Mouse (Mus musculus) bone marrow, adult 2 months (tissue): ENCODE data around the gene Plcg2. TPM values are rescaled to one million over a fixed set of nuclear protein-coding genes. Genes with fewer than 3 reads are reported as not detected.

Experiments
- H3K27ac ChIP-seq: fragments of 200-500 bp; 2 replicates; pipeline ENCODE4 v1.5.1; 2012; ENCODE audit warnings: low read depth, mild to moderate bottlenecking, control low read depth, inconsistent platforms, low read length; ENCODE audit not compliant: control insufficient read depth, poor library complexity, insufficient read depth
- H3K4me1 ChIP-seq: fragments of 200-500 bp; 2 replicates; pipeline ENCODE4 v1.6.1; 2011; ENCODE audit warnings: low read length; ENCODE audit not compliant: control insufficient read depth, insufficient read depth
- H3K4me3 ChIP-seq: fragments of 200-500 bp; replicated peaks from 2 replicates; pipeline ENCODE3; 2011; ENCODE audit warnings: mild to moderate bottlenecking, low read depth, low read length, control low read depth; ENCODE audit not compliant: control insufficient read depth
- CTCF ChIP-seq: fragments of 200-500 bp; IDR thresholded peaks from 2 replicates; pipeline ENCODE4 v1.5.1; 2011; ENCODE audit warnings: low read length, control low read depth; ENCODE audit not compliant: control insufficient read depth, insufficient read depth
- POLR2A ChIP-seq: fragments of 200-500 bp; IDR thresholded peaks from 2 replicates; pipeline ENCODE4 v1.6.1; 2011; ENCODE audit warnings: low read depth, mild to moderate bottlenecking, control low read depth, low read length, borderline replicate concordance; ENCODE audit not compliant: control insufficient read depth
- WGBS: fragments of 180-500 bp; shearing (Covaris S2); methylation state at CpG from one replicate; pipeline ENCODE4 v1.1.7; 2018; 5-methylcytosine and 5-hydroxymethylcytosine counted together
- polyA plus RNA-seq: library from polyadenylated mRNA; stranded (reverse); fragments of >200 nt; gene quantifications from 2 replicates; pipeline ENCODE4 v1.2.4, GENCODE M21; 2011; ENCODE audit warnings: low replicate concordance; ENCODE audit not compliant: missing spikeins, insufficient read depth, insufficient read length

The Plcg2 gene
- polyA plus RNA-seq, 1 experiment: 36.8 TPM

DNA sequence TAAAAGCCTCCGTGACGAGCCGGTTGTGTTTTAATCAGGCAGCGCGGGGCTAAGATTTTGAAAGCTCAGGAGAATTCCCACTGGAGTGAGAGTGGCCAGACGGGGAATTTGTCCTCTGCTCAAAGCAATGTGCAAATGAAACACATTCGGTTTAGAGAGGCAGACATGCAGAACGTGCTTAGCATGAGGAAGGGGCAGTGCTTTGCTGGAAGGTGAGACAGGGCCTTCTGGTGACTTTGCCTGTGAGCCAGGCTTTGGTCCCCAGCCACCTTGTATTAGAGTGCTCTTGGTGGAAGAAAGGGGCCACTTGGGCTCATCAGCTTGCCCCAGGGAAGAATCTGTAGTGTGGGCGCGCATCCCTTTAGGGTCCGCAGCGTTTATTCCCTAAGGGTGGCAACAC lies 106.0 kb downstream of the Plcg2 start:
- WGBS: 93% methylated on average over 12 of the region's 12 CpGs
- TF ChIP-seq POLR2A (no peak), CTCF (no peak)
- Histone ChIP-seq H3K4me3 (no peak overlapping the region), H3K27ac (no peak overlapping the region), H3K4me1 (no peaks in the 10 kb centered on the region)

DNA sequence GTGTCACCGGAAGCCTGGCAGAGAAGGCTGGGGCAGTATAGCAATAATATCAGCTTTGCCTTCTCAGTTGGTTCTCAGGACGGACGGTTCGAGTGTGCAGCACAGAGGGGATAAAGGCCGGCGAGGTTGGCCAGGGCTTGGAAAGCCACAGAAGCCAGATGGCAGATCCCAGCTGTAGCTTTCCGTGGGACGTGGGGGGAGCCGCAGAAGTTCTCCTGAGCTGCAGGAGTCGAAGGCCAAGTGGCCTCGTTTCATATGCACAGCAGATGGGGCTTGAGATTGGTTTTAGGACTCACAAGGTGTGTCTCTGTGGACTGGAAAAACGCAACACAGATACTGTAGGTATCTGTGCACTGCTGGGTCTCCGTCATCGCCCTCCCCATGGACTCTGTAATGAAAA lies 106.6 kb downstream of the Plcg2 start:
- H3K4me3 ChIP-seq: no peak overlapping the region
- H3K4me1 ChIP-seq: no peaks in the 10 kb centered on the region
- H3K27ac ChIP-seq: no peak overlapping the region
- TF ChIP-seq CTCF (no peak), POLR2A (no peak)
- 91% methylated on average over 14 of the region's 14 CpGs for WGBS

DNA sequence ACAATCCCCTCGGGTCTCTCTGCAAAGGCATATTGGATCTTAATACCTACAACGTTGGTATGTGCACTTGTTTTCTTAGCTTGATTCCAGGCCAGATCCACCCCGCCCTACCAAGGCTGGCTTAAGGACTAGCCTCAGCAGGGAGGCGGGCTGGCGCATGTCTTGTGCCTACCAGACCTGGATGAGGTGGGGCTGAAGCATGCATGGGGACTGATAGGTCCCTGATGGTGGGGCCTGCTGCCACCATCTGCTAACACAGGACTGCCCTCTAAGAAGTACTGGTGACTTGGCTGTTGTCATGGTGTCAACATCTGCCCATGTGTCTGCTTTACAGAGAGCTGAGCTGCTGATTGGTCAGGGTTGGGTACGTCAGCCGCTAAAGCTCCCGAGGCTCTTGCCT lies 107.1 kb downstream of the Plcg2 start:
- no peak overlapping the region for H3K4me3 ChIP-seq
- WGBS: 89% methylated on average over 8 of the region's 8 CpGs
- H3K4me1 ChIP-seq: no peaks in the 10 kb centered on the region
- TF ChIP-seq POLR2A (no peak), CTCF (no peak)
- H3K27ac ChIP-seq: no peak overlapping the region

DNA sequence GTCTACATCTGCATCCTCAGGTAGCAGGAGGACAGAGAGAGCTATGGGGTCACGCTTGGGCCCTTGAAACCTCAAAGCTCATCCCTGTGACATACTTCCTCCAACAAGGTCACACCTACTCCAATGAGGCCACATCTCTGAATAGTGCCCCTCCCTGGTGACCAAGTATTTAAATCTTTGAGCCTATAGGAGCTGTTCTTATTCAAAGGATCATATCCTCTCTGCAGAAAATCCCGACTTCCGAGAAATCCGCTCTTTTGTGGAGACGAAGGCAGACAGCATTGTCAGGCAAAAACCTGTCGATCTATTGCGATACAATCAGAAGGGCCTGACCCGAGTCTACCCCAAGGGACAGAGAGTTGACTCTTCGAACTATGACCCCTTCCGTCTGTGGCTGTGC lies 112.4 kb downstream of the Plcg2 start:
- Histone ChIP-seq H3K27ac (no peak overlapping the region), H3K4me1 (no peaks in the 10 kb centered on the region), H3K4me3 (no peak overlapping the region)
- 87% methylated on average over 10 of the region's 10 CpGs for WGBS
- TF ChIP-seq POLR2A: no peak
- TF ChIP-seq CTCF: no peak

DNA sequence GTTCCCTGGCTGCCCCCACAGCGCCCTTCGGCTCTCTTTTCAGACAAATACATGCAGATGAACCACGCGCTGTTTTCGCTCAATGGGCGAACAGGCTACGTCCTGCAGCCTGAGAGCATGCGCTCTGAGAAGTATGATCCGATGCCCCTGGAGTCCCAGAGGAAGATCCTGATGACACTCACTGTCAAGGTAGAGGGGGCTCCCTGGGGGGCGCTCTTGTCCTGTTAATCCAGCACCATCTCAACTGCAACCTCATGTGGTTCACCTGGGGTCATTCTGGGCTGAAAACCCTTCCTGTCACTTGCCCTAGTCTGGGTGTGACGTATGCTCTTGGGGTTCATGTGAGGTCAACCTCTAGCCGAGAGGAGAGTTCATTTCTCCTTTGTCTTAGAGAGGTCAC lies 114.8 kb downstream of the Plcg2 start:
- Histone ChIP-seq H3K4me1 (no peaks in the 10 kb centered on the region), H3K4me3 (no peak overlapping the region), H3K27ac (no peak overlapping the region)
- 88% methylated on average over 12 of the region's 12 CpGs for WGBS
- TF ChIP-seq CTCF: no peak
- no peak for TF ChIP-seq POLR2A

DNA sequence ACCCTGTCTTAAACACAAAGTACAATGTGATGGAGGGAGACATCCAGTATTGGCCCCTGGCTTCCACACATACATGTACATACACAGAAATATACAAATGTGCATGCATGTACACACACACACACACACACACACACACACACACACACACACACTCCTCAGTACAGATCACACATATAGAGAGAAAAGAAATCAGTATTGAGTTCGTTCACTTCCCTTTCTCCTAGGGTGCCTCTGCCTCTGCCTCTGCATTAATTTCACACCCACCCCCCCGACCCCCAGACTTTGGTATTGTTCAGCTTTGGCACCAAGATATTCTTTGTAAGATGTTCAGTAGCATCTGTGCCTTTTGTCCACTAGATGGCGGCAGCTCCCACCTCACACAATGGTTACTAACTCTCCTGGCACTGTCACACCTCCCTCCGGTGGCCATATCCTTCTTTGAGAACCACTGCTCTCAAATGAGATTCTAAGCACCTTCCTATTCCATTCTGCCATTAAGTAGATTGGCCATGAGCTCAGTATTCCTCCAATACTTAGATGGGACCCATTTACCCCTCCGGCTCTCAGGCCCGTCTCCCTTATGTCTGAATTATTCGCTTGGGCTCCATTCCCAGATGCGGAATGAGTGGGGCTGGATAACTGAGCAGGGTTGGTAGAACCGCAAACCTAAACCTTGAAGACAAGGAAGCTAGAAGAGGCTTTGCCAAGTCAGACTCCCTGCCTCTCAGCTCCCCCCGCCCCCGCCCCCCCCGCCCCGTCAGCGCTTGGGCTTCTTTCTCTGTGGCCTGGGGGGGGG lies 128.1 kb downstream of the Plcg2 start:
- Histone ChIP-seq H3K4me3 (no peak overlapping the region), H3K4me1 (no peaks in the 10 kb centered on the region), H3K27ac (no peak overlapping the region)
- WGBS: 73% methylated on average over 14 of the region's 14 CpGs
- TF ChIP-seq CTCF: peak; percentile 73
- TF ChIP-seq POLR2A: no peak

DNA sequence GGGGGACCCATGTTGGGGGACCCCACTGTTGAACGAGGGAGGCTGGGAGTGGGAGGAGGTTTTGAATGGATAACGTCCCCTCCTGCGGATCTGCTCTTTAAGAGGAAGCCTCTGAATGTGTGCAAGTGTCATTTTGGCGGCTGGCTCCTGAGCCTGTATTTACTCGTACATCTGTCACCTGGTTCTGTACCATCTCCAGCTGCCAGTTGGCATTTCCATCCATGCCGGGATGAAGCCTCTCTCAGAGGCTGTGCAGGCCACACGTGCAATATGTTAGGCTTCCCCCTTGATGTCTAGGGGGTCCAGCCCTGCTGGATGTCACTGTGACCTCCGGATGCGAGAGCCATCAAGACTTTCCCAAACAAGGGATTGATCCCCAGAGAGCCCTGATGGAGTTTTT lies 129.0 kb downstream of the Plcg2 start:
- WGBS: 89% methylated on average over 9 of the region's 9 CpGs
- TF ChIP-seq CTCF (no peak), POLR2A (no peak)
- no peak overlapping the region for H3K27ac ChIP-seq
- H3K4me3 ChIP-seq: no peak overlapping the region
- H3K4me1 ChIP-seq: no peaks in the 10 kb centered on the region

DNA sequence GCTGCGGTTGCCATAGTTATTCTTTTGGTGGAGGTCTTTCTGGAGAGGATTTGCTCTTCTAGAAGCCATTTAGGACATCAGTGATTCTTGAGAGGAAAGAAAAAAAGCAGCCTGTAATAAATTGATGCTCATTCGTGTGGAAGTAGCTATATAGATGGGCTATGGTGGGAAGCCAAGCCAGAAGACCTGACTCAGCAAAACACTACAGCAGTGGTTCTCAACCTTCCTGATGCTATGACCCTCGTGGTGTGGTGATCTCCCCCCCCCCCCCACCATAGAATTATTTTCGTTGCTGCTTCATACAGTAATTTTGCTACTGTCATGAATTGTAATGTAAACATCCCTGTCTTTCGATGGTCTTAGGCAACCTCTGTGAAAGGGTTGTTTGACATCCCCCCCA lies 134.4 kb downstream of the Plcg2 start:
- no peak overlapping the region for H3K4me3 ChIP-seq
- H3K4me1 ChIP-seq: no peaks in the 10 kb centered on the region
- TF ChIP-seq POLR2A (no peak), CTCF (no peak)
- no peak overlapping the region for H3K27ac ChIP-seq
- 60% methylated on average over 5 of the region's 5 CpGs for whole genome bisulfite sequencing
